8 mouse cellular contexts compared by ENCODE assay signal in the genomic region with DNA sequence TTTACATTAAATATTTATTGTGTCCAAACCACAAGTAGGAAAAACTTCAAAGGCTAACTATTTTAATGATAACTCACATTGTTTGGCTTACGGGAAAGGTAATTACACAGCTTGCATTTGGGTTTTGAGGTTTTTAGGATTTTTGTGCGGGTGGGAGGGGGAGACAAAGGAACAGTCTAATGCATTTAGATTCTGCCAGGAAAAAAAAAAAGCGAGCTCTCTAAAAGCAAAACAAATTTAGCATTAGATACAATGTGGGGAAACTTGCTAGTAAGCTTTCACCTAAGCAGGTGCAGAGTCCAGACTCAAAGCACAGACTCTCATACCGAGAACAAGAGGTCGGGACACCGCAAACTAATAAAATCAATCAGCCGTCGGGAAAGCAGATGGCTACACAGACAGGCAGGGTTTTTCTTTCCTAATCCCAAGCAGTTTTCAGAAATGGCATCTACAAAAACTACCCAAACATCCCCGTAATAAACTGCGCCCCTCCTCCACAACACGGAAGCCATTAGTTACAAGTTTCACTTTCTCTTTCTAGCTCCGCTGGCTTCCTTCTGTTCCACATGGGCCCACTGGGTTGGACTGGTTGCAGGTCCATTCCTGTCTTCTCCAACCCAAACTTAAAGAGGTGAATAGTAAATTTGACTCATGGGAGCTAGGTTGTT. TPM values are rescaled to one million over a fixed set of nuclear protein-coding genes. Genes with fewer than 3 reads are reported as not detected.
DNase-seq lines count a peak whose midpoint lies in the region; ATAC-seq and TF ChIP-seq lines count a peak whose summit lies in the region.

No protein-coding gene starts in this region.

- no peak for TF ChIP-seq POLR2A in testis, adult 2 months (IDR thresholded peaks at IDR 0.05; ENCODE audit: control insufficient read depth, low read depth, low read length)

- WGBS in neural tube, embryonic 13.5 days = 47% methylated on average over 12 of the region's 12 CpGs
- 47% methylated on average over 12 of the region's 12 CpGs for WGBS in lung, postnatal 0 days

- no peaks in the 10 kb centered on the region for H3K36me3 ChIP-seq in neural tube, embryonic 13.5 days
- no peaks in the 10 kb centered on the region for H3K36me3 ChIP-seq in lung, postnatal 0 days (ENCODE audit: insufficient read depth, low read length)
- H3K36me3 ChIP-seq in testis, adult 2 months (ENCODE audit: control insufficient read depth, insufficient read depth, low read length) = no peaks in the 10 kb centered on the region

- H3K4me2 ChIP-seq in neural tube, embryonic 13.5 days = 0 out of 2 replicates have a peak overlapping the region, but pooled peaks have one; percentile 9
- H3K4me2 ChIP-seq in lung, postnatal 0 days (replicated peaks; ENCODE audit: low read depth, low read length) = peak overlapping the region; percentile 37

- H3K9me3 ChIP-seq in neural tube, embryonic 13.5 days = no peaks in the 10 kb centered on the region
- H3K9me3 ChIP-seq in lung, postnatal 0 days (ENCODE audit: low read length) = no peaks in the 10 kb centered on the region

- H3K9ac ChIP-seq in neural tube, embryonic 13.5 days = no peak overlapping the region; the same call in 1 of the 2 replicates
- no peak overlapping the region for H3K9ac ChIP-seq in lung, postnatal 0 days (replicated peaks; ENCODE audit: low read depth)

- no peak for TF ChIP-seq CTCF in lung, postnatal 0 days (IDR thresholded peaks at IDR 0.05)
- TF ChIP-seq CTCF in testis, adult 2 months (IDR thresholded peaks at IDR 0.05; ENCODE audit: control insufficient read depth, insufficient read depth, insufficient replicate concordance, low read depth, low read length) = no peak

- intact Hi-C loops in left cerebral cortex, postnatal 4 days (cut with DNase I) = no loop called here

- no peak for DNase-seq in neural tube, embryonic 10.5 days (ENCODE audit: extremely low spot score, low spot score)
- DNase-seq in adrenal gland, postnatal 36 days = peak; percentile 41 to 62
- peak; percentile 45 for DNase-seq in kidney, adult 11 months
- peak; percentile 60 for DNase-seq in lung, postnatal 0 days (ENCODE audit: low spot score)
- DNase-seq in cerebellum, adult 9-11 months = no peak
- DNase-seq in left cerebral cortex, postnatal 4 days = no peak

- no peak for TF ChIP-seq EP300 in lung, postnatal 0 days (IDR thresholded peaks at IDR 0.05)

- no peaks in the 10 kb centered on the region for H3K27me3 ChIP-seq in neural tube, embryonic 13.5 days
- no peaks in the 10 kb centered on the region for H3K27me3 ChIP-seq in lung, postnatal 0 days (replicated peaks; ENCODE audit: insufficient read depth, low read length)
- H3K27me3 ChIP-seq in testis, adult 2 months (ENCODE audit: control insufficient read depth, insufficient read depth, low read length) = no peaks in the 10 kb centered on the region

- H3K4me3 ChIP-seq in neural tube, embryonic 13.5 days = no peak overlapping the region
- H3K4me3 ChIP-seq in lung, postnatal 0 days (ENCODE audit: low read depth, low read length) = peak overlapping the region; percentile 28; the same call in 1 of the 2 replicates
- peak overlapping the region; percentile 36; the same call in 1 of the 2 replicates for H3K4me3 ChIP-seq in testis, adult 2 months (ENCODE audit: control insufficient read depth, low read depth, low read length)

- peaks cover 32% of the 10 kb centered on the region for H3K4me1 ChIP-seq in neural tube, embryonic 13.5 days (replicated peaks)
- 0 out of 2 replicates have a peak, but pooled peaks cover 5% of the 10 kb centered on the region for H3K4me1 ChIP-seq in lung, postnatal 0 days (ENCODE audit: insufficient read depth, low read depth, low read length)
- no peaks in the 10 kb centered on the region for H3K4me1 ChIP-seq in testis, adult 2 months (ENCODE audit: control insufficient read depth, insufficient read depth, low read length)

- H3K27ac ChIP-seq in neural tube, embryonic 13.5 days (replicated peaks) = no peak overlapping the region
- no peak overlapping the region for H3K27ac ChIP-seq in lung, postnatal 0 days (ENCODE audit: low read length)
- H3K27ac ChIP-seq in testis, adult 2 months (ENCODE audit: control insufficient read depth, insufficient read depth, low read depth, low read length) = 0 out of 2 replicates have a peak overlapping the region, but pooled peaks have one; percentile 10

- no peak for ATAC-seq in neural tube, embryonic 13.5 days (ENCODE audit: low read depth)
- no peak for ATAC-seq in lung, postnatal 0 days

RNA-seq across cellular contexts. Expression of gene Stat3, which starts 8.0 kb away (rescaled TPM):
- 72.3 and 82.3 TPM in 2 replicates for polyA plus RNA-seq in neural tube, embryonic 13.5 days (2015; fragmentation: Nextera tagmentation; extraction: Ambion mirVana)
- total RNA-seq in adrenal gland, postnatal 36 days (2021) = 100 to 1,000 TPM in 1 of 2 experiments, 10 to 100 TPM in 1; 74.2 to 109 TPM
- 100 and 120 TPM in 2 replicates for polyA plus RNA-seq in lung, postnatal 0 days (2015; fragmentation: Nextera tagmentation; extraction: Ambion mirVana)
- 25.0 and 30.2 TPM in 2 replicates for polyA plus RNA-seq in testis, adult 2 months (2012; rRNA removed)
- 10 to 100 TPM; 32.4 to 36.7 TPM for total RNA-seq in left cerebral cortex, postnatal 4 days (2021)

RNA-seq across cellular contexts. Expression of gene Cavin1, which starts 39.3 kb away (rescaled TPM):
- 46.7 and 49.3 TPM in 2 replicates for polyA plus RNA-seq in neural tube, embryonic 13.5 days (2015; fragmentation: Nextera tagmentation; extraction: Ambion mirVana)
- 100 to 1,000 TPM; 307 to 340 TPM for total RNA-seq in adrenal gland, postnatal 36 days (2021)
- 692 and 736 TPM in 2 replicates for polyA plus RNA-seq in lung, postnatal 0 days (2015; fragmentation: Nextera tagmentation; extraction: Ambion mirVana)
- 5.1 and 6.1 TPM in 2 replicates for polyA plus RNA-seq in testis, adult 2 months (2012; rRNA removed)
- 10 to 100 TPM; 22.6 to 22.8 TPM for total RNA-seq in left cerebral cortex, postnatal 4 days (2021)

Comparison
In these comparisons a context has a peak if more than half of its experiments do, and no peak if none do; other contexts are left out.
1. DNase-seq: peak in adrenal gland, postnatal 36 days (2 of 2), kidney, adult 11 months (single experiment) and lung, postnatal 0 days (single experiment); none in neural tube, embryonic 10.5 days (single experiment), cerebellum, adult 9-11 months (single experiment) and left cerebral cortex, postnatal 4 days (single experiment).
2. RNA of gene Cavin1, which starts 39.3 kb away (polyA plus RNA-seq): 692 to 736 TPM in lung, postnatal 0 days; 46.7 to 49.3 TPM in neural tube, embryonic 13.5 days and 5.1 to 6.1 TPM in testis, adult 2 months; every median in the first group is over 10 times any median in the second.